Mouse (Mus musculus): Measurements from ENCODE around the gene Atf1. TPM values are rescaled to one million over a fixed set of nuclear protein-coding genes. Genes with fewer than 3 reads are reported as not detected.

The Atf1 gene
- polyA plus RNA-seq (2015; fragmentation: Nextera tagmentation; extraction: Ambion mirVana) = 44.5 and 46.2 TPM in 2 replicates

- Histone ChIP-seq H3K27me3 (ENCODE audit: control insufficient read depth, insufficient read depth, low read depth, low read length) (no peaks in the 10 kb centered on the region), H3K4me3 (ENCODE audit: low read length) (peak within 1 kb of the TSS; percentile 85), H3K36me3 (ENCODE audit: control insufficient read depth, insufficient read depth, low read length) (peaks cover 6% of the 10 kb centered on the region; the same call in 1 of the 2 replicates), H3K9ac (ENCODE audit: low read length) (peak within 1 kb of the TSS; percentile 99), H3K4me1 (replicated peaks; ENCODE audit: control insufficient read depth, insufficient read depth, low read length) (peaks cover 14% of the 10 kb centered on the region), H3K9me3 (ENCODE audit: control insufficient read depth, low read length) (peaks cover 6% of the 10 kb centered on the region), H3K27ac (ENCODE audit: low read length) (peak within 1 kb of the TSS; percentile 100), H3K4me2 (ENCODE audit: low read depth, low read length) (peak within 1 kb of the TSS; percentile 61)
- ATAC-seq (ENCODE audit: low read depth) = peak; percentile 92
- under 1% methylated on average over 59 of the region's 133 CpGs for WGBS
These were observed at the start of gene Atf1 for GRCm38 (mm10) chr15:100227663-100228534. Atf1 (plus strand) TSS chr15:100227819.

GRCm38 (mm10) chr15:100178487-100178886 is 49.1 kb upstream of the Atf1 start:
- no peak overlapping the region for H3K4me2 ChIP-seq (ENCODE audit: low read depth, low read length)
- H3K27ac ChIP-seq (ENCODE audit: low read length) = no peak overlapping the region
- no peaks in the 10 kb centered on the region for H3K4me1 ChIP-seq (replicated peaks; ENCODE audit: control insufficient read depth, insufficient read depth, low read length)
- ATAC-seq (ENCODE audit: low read depth) = no peak
- 48% methylated on average over 7 of the region's 7 CpGs for WGBS
- H3K36me3 ChIP-seq (ENCODE audit: control insufficient read depth, insufficient read depth, low read length) = peaks cover 23% of the 10 kb centered on the region
- H3K4me3 ChIP-seq (ENCODE audit: low read length) = no peak overlapping the region
- H3K9ac ChIP-seq (ENCODE audit: low read length) = no peak overlapping the region
- no peaks in the 10 kb centered on the region for H3K27me3 ChIP-seq (ENCODE audit: control insufficient read depth, insufficient read depth, low read depth, low read length)
- no peaks in the 10 kb centered on the region for H3K9me3 ChIP-seq (ENCODE audit: control insufficient read depth, low read length)

DNA sequence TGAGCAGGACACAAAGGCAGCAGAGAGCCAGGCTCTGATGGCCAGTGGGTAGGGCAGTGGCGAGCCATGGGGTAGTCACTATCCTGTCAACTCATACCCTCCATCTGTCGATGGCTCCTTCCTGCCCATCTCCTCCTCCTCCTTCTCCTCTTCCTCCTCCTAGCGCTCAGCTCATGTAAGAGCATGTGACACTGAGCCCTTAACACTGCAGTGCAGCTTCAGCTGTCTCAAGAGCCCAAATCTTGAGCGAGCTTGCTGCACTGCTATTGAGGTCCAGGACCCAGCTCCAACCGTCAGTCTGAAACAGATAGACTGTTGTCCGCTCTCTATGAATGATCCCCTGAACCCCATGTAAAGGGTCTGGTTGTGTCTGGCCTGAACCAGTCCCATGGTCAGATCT is 47.9 kb upstream of the Atf1 start:
- H3K27me3 ChIP-seq (ENCODE audit: control insufficient read depth, insufficient read depth, low read depth, low read length) = no peaks in the 10 kb centered on the region
- no peak overlapping the region for H3K27ac ChIP-seq (ENCODE audit: low read length)
- no peak overlapping the region for H3K4me3 ChIP-seq (ENCODE audit: low read length)
- H3K4me1 ChIP-seq (replicated peaks; ENCODE audit: control insufficient read depth, insufficient read depth, low read length) = no peaks in the 10 kb centered on the region
- H3K36me3 ChIP-seq (ENCODE audit: control insufficient read depth, insufficient read depth, low read length) = peaks cover 22% of the 10 kb centered on the region
- H3K9ac ChIP-seq (ENCODE audit: low read length) = no peak overlapping the region
- no peak for ATAC-seq (ENCODE audit: low read depth)
- WGBS = 86% methylated on average over 6 of the region's 6 CpGs
- H3K9me3 ChIP-seq (ENCODE audit: control insufficient read depth, low read length) = no peaks in the 10 kb centered on the region
- H3K4me2 ChIP-seq (ENCODE audit: low read depth, low read length) = no peak overlapping the region

DNA sequence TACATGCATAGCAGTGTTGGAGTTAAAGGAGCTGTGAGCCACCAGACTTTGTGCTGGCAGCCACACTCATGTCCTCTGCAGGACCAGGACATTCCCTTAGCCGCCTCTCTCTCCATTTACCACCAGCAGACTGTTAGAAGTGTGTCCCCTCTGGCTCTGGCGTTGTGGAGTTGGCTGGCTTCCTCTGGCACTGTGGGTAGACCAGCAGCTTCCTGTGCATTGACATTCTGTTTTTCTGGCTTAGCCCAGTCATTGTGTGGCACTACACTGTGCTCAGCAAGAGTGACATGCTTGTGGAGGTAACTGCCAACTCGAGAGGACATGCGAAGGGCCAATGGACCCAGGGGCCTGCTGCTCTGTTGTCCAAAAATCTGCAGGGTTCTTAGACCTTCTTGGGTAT is 47.4 kb upstream of the Atf1 start:
- no peak overlapping the region for H3K4me3 ChIP-seq (ENCODE audit: low read length)
- ATAC-seq (ENCODE audit: low read depth) = no peak
- H3K36me3 ChIP-seq (ENCODE audit: control insufficient read depth, insufficient read depth, low read length) = peaks cover 16% of the 10 kb centered on the region
- no peaks in the 10 kb centered on the region for H3K27me3 ChIP-seq (ENCODE audit: control insufficient read depth, insufficient read depth, low read depth, low read length)
- H3K27ac ChIP-seq (ENCODE audit: low read length) = no peak overlapping the region
- H3K4me2 ChIP-seq (ENCODE audit: low read depth, low read length) = no peak overlapping the region
- H3K9ac ChIP-seq (ENCODE audit: low read length) = no peak overlapping the region
- 86% methylated on average over 4 of the region's 4 CpGs for WGBS
- no peaks in the 10 kb centered on the region for H3K9me3 ChIP-seq (ENCODE audit: control insufficient read depth, low read length)
- no peaks in the 10 kb centered on the region for H3K4me1 ChIP-seq (replicated peaks; ENCODE audit: control insufficient read depth, insufficient read depth, low read length)

GRCm38 (mm10) chr15:100181841-100182240 is 45.8 kb upstream of the Atf1 start:
- ATAC-seq (ENCODE audit: low read depth) = no peak
- Histone ChIP-seq H3K4me3 (ENCODE audit: low read length) (no peak overlapping the region), H3K4me2 (ENCODE audit: low read depth, low read length) (no peak overlapping the region), H3K27me3 (ENCODE audit: control insufficient read depth, insufficient read depth, low read depth, low read length) (no peaks in the 10 kb centered on the region), H3K27ac (ENCODE audit: low read length) (no peak overlapping the region), H3K36me3 (ENCODE audit: control insufficient read depth, insufficient read depth, low read length) (peaks cover 20% of the 10 kb centered on the region), H3K4me1 (replicated peaks; ENCODE audit: control insufficient read depth, insufficient read depth, low read length) (no peaks in the 10 kb centered on the region), H3K9me3 (ENCODE audit: control insufficient read depth, low read length) (no peaks in the 10 kb centered on the region), H3K9ac (ENCODE audit: low read length) (no peak overlapping the region)
- WGBS = 87% methylated on average over 10 of the region's 10 CpGs

- no peak for ATAC-seq (ENCODE audit: low read depth)
- no peaks in the 10 kb centered on the region for H3K9me3 ChIP-seq (ENCODE audit: control insufficient read depth, low read length)
- H3K27ac ChIP-seq (ENCODE audit: low read length) = no peak overlapping the region
- H3K36me3 ChIP-seq (ENCODE audit: control insufficient read depth, insufficient read depth, low read length) = peaks cover 21% of the 10 kb centered on the region
- no peaks in the 10 kb centered on the region for H3K4me1 ChIP-seq (replicated peaks; ENCODE audit: control insufficient read depth, insufficient read depth, low read length)
- H3K4me3 ChIP-seq (ENCODE audit: low read length) = no peak overlapping the region
- WGBS = 83% methylated on average over 28 of the region's 28 CpGs
- no peak overlapping the region for H3K9ac ChIP-seq (ENCODE audit: low read length)
- H3K4me2 ChIP-seq (ENCODE audit: low read depth, low read length) = no peak overlapping the region
- no peaks in the 10 kb centered on the region for H3K27me3 ChIP-seq (ENCODE audit: control insufficient read depth, insufficient read depth, low read depth, low read length)
These were observed 44.9 kb upstream of the Atf1 start for GRCm38 (mm10) chr15:100182526-100183280.

GRCm38 (mm10) chr15:100183510-100183909 is 44.1 kb upstream of the Atf1 start:
- no peak for ATAC-seq (ENCODE audit: low read depth)

DNA sequence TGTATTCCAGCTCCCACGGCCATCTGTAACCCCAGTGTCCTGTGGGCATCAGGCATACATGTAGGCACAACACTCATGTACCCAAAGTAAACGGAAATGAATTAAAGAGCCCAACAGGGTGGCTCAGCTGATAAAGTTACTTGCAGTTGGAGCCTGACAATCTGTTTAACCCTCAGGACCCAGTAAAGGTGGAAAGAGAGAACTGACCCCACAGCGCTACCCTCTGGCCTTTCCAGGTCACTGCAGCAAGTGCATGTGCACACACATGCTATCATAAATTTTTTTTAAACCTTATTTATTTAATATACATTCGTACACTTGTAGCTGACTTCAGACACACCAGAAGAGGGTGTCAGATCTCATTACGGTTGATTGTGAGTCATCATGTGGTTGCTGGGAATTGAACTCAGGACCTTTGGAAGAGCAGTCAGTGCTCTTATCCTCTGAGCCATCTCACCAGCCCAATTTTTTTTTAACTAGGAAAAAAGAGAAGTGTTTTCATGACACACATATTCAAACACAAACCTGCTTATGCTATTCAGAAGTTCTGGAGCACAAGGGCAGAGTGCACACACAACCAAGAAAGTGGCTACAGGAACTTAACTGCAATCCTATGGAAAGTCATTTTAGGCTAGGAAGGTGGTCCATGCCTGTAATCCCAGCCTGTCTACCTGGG is 42.7 kb upstream of the Atf1 start:
- Histone ChIP-seq H3K9me3 (ENCODE audit: control insufficient read depth, low read length) (no peaks in the 10 kb centered on the region), H3K4me2 (ENCODE audit: low read depth, low read length) (no peak overlapping the region), H3K4me3 (ENCODE audit: low read length) (no peak overlapping the region), H3K36me3 (ENCODE audit: control insufficient read depth, insufficient read depth, low read length) (peaks cover 20% of the 10 kb centered on the region), H3K9ac (ENCODE audit: low read length) (no peak overlapping the region), H3K27me3 (ENCODE audit: control insufficient read depth, insufficient read depth, low read depth, low read length) (no peaks in the 10 kb centered on the region), H3K27ac (ENCODE audit: low read length) (no peak overlapping the region), H3K4me1 (replicated peaks; ENCODE audit: control insufficient read depth, insufficient read depth, low read length) (no peaks in the 10 kb centered on the region)
- no peak for ATAC-seq (ENCODE audit: low read depth)
- 77% methylated on average over 5 of the region's 5 CpGs for WGBS

More at GRCm38 (mm10) chr15:100183510-100183909, 44.1 kb upstream of the Atf1 start:
- Histone ChIP-seq H3K9me3 (ENCODE audit: control insufficient read depth, low read length) (no peaks in the 10 kb centered on the region), H3K4me3 (ENCODE audit: low read length) (no peak overlapping the region), H3K4me1 (replicated peaks; ENCODE audit: control insufficient read depth, insufficient read depth, low read length) (no peaks in the 10 kb centered on the region), H3K9ac (ENCODE audit: low read length) (no peak overlapping the region), H3K27me3 (ENCODE audit: control insufficient read depth, insufficient read depth, low read depth, low read length) (no peaks in the 10 kb centered on the region), H3K4me2 (ENCODE audit: low read depth, low read length) (no peak overlapping the region), H3K27ac (ENCODE audit: low read length) (no peak overlapping the region), H3K36me3 (ENCODE audit: control insufficient read depth, insufficient read depth, low read length) (peaks cover 20% of the 10 kb centered on the region)
- 82% methylated on average over 10 of the region's 10 CpGs for WGBS

GRCm38 (mm10) chr15:100186234-100186633 is 41.4 kb upstream of the Atf1 start:
- no peaks in the 10 kb centered on the region for H3K4me1 ChIP-seq (replicated peaks; ENCODE audit: control insufficient read depth, insufficient read depth, low read length)
- no peak overlapping the region for H3K4me2 ChIP-seq (ENCODE audit: low read depth, low read length)
- H3K27me3 ChIP-seq (ENCODE audit: control insufficient read depth, insufficient read depth, low read depth, low read length) = no peaks in the 10 kb centered on the region
- no peak overlapping the region for H3K4me3 ChIP-seq (ENCODE audit: low read length)
- peaks cover 25% of the 10 kb centered on the region for H3K36me3 ChIP-seq (ENCODE audit: control insufficient read depth, insufficient read depth, low read length)
- no peaks in the 10 kb centered on the region for H3K9me3 ChIP-seq (ENCODE audit: control insufficient read depth, low read length)
- no peak overlapping the region for H3K9ac ChIP-seq (ENCODE audit: low read length)
- no peak overlapping the region for H3K27ac ChIP-seq (ENCODE audit: low read length)
- ATAC-seq (ENCODE audit: low read depth) = no peak
- 86% methylated on average over 9 of the region's 9 CpGs for WGBS
